In the genomic region with DNA sequence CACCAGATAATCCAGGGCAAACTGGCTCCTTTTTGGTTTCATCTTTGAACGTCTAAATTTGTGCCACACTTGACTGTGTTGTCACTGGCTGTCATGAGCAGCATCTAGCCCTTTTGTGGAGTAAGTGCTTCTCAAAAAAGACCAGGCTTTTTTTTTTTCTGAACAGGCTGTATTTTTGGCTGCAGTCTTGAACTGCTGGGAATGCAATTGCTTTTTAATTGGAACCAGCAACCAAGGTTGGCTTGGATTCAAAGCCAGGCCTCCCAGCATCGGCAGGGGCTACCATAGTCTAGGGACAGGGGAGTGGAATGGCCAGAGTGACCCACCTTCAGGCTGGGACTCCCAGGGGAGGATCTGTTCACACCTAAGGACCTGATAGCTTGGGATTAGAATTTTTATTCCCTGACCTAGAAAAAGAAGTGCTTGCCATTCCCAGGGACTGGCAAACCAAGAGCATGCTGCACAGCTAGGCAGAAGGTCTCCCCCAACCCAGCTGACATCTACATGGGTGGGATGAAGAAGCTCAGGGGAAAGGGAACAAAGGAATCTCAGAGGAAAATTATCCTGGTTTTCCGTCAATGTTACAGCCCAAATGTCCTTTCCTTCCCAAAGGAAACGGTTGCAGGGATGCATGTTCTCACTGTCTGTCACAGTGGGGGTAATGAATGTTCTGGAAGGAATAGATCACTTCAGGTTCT, we compare ENCODE assay signal across 9 mouse cellular contexts.
DNase-seq lines count a peak whose midpoint lies in the region; ATAC-seq and TF ChIP-seq lines count a peak whose summit lies in the region.
"Had no signal": no experiment of that assay in that cellular context is flagged by ENCODE, and none has a peak within 500 bp of the region (broad histone marks: within the 10 kb centered on the region; RNA-seq: fewer than 3 reads in every experiment).

No protein-coding gene starts in this region.

- ATAC-seq in forebrain, embryonic 11.5 days (replicated peaks; ENCODE audit: low FRiP score), result no peak
- ATAC-seq in heart, embryonic 15.5 days (replicated peaks; ENCODE audit: insufficient number of reproducible peaks, insufficient read depth, low FRiP score, low read depth), result peak; percentile 62

- H3K4me2 ChIP-seq in forebrain, embryonic 11.5 days (ENCODE audit: low read depth, low read length, severe bottlenecking), result no peak overlapping the region
- no peak overlapping the region for H3K4me2 ChIP-seq in heart, embryonic 15.5 days
- H3K4me2 ChIP-seq: liver, embryonic 15.5 days had no signal

- no peaks in the 10 kb centered on the region for H3K36me3 ChIP-seq in forebrain, embryonic 11.5 days (ENCODE audit: control insufficient read depth, insufficient read depth, low read length)
- H3K36me3 ChIP-seq in heart, embryonic 15.5 days, result no peaks in the 10 kb centered on the region
- H3K36me3 ChIP-seq: liver, embryonic 15.5 days had no signal

- no peak overlapping the region for H3K9ac ChIP-seq in forebrain, embryonic 11.5 days (ENCODE audit: low read length)
- no peak overlapping the region for H3K9ac ChIP-seq in heart, embryonic 15.5 days
- H3K9ac ChIP-seq: liver, embryonic 15.5 days had no signal

- 31% methylated on average over 4 of the region's 4 CpGs for WGBS in forebrain, embryonic 11.5 days
- 30% methylated on average over 4 of the region's 4 CpGs for WGBS in heart, embryonic 15.5 days

- DNase-seq in adrenal gland, adult (ENCODE audit: inconsistent age in 2 of 2, low spot score in 1 of 2), result peak; percentile 15 to 24
- DNase-seq in adrenal gland, adult 18-20 months (ENCODE audit: low spot score in 2 of 2), result no peak
- peak; percentile 92 for DNase-seq in brain, embryonic 14.5 days (ENCODE audit: low read depth)
- DNase-seq in forebrain, embryonic 11.5 days (ENCODE audit: low spot score), result no peak
- peak; percentile 85 for DNase-seq in left cerebral cortex, postnatal 4 days
- DNase-seq in right cerebral cortex, adult 18-20 months, result peak; percentile 46
- DNase-seq in adipocyte (ENCODE audit: low spot score), result no peak

- no peak overlapping the region for H3K4me3 ChIP-seq in forebrain, embryonic 11.5 days (ENCODE audit: low read depth, low read length)
- no peak overlapping the region for H3K4me3 ChIP-seq in heart, embryonic 15.5 days
- H3K4me3 ChIP-seq: liver, embryonic 15.5 days had no signal

- TF ChIP-seq POLR2A in brain, embryonic 14.5 days (IDR thresholded peaks at IDR 0.05; ENCODE audit: borderline replicate concordance, extremely low read depth, insufficient read depth, insufficient read length, poor library complexity, severe bottlenecking), result no peak

- no peaks in the 10 kb centered on the region for H3K4me1 ChIP-seq in forebrain, embryonic 11.5 days (replicated peaks; ENCODE audit: control insufficient read depth, insufficient read depth, low read length)
- peaks cover 7% of the 10 kb centered on the region for H3K4me1 ChIP-seq in heart, embryonic 15.5 days (replicated peaks)
- H3K4me1 ChIP-seq: liver, embryonic 15.5 days had no signal

- no peaks in the 10 kb centered on the region for H3K27me3 ChIP-seq in forebrain, embryonic 11.5 days (ENCODE audit: control insufficient read depth, insufficient read depth, low read length)
- no peaks in the 10 kb centered on the region for H3K27me3 ChIP-seq in heart, embryonic 15.5 days
- H3K27me3 ChIP-seq: liver, embryonic 15.5 days had no signal

- 0 out of 2 replicates have a peak overlapping the region, but pooled peaks have one; percentile 31 for H3K27ac ChIP-seq in forebrain, embryonic 11.5 days (ENCODE audit: low read depth, low read length)
- H3K27ac ChIP-seq in heart, embryonic 15.5 days, result no peak overlapping the region
- H3K27ac ChIP-seq: liver, embryonic 15.5 days had no signal

- intact Hi-C loops in left cerebral cortex, postnatal 4 days (cut with DNase I), result no loop called here

- TF ChIP-seq CTCF in brain, embryonic 14.5 days (IDR thresholded peaks at IDR 0.05; ENCODE audit: borderline replicate concordance, extremely low read depth, insufficient read depth, insufficient read length), result no peak

- H3K9me3 ChIP-seq in forebrain, embryonic 11.5 days (ENCODE audit: control insufficient read depth, low read length), result no peaks in the 10 kb centered on the region
- H3K9me3 ChIP-seq in heart, embryonic 15.5 days (replicated peaks), result no peaks in the 10 kb centered on the region

Comparison
In these comparisons a context has a peak if more than half of its experiments do, and no peak if none do; other contexts are left out.
1. DNase-seq: peak in adrenal gland, adult (2 of 2), brain, embryonic 14.5 days (single experiment), left cerebral cortex, postnatal 4 days (single experiment) and right cerebral cortex, adult 18-20 months (single experiment); none in adrenal gland, adult 18-20 months (0 of 2), forebrain, embryonic 11.5 days (single experiment) and adipocyte (single experiment).